Mouse (Mus musculus) liver, postnatal 0 days (tissue): ENCODE measurements around the gene Arl14.

Source experiments
- CTCF ChIP-seq: sonication (generic); IDR thresholded peaks from 2 replicates; pipeline ENCODE4 v1.5.1; 2016; ENCODE audit warnings: antibody characterized with exemption, low read depth
- EP300 ChIP-seq: IDR thresholded peaks from 2 replicates; pipeline ENCODE4 v1.6.1; 2016; ENCODE audit warnings: antibody characterized with exemption, low read depth, mild to moderate bottlenecking

DNA sequence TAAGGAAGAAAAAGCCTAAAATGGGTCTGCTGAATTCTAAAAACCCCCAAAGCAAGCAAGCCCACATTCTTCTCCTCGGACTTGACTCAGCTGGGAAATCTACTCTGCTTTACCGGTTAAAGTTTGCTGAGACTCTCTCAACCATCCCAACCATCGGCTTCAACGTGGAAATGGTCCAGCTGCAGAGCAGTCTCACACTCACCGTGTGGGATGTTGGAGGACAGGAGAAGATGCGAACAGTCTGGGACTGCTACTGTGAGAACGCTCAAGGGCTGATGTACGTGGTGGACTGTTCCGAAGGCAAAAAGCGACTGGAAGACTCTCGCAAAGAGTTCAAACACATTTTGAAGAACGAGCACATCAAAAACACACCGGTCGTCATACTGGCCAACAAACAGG lies 282 bp downstream of the Arl14 start:
- no peak for TF ChIP-seq CTCF
- TF ChIP-seq EP300: no peak
